8 mouse cellular contexts compared by ENCODE assay signal in the genomic region with DNA sequence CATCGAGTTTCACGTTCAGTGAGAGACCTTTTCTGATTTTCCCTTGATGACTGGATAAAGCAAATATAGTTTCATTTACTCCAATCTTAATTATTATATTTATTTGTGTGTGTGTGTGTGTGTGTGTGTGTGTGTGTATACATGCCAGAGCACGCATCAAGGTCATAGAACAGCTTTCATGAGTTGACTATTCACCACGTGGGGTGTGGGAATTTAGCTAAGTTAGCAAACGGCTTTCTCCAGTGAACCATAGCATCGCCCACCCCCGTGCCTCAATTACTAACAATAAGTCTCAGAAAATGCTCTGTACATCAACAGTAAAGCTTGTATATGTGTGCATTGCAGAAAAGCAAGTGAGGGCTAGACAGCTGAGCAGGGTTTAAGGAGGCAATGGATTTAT. TPM values are rescaled to one million over a fixed set of nuclear protein-coding genes. Genes with fewer than 3 reads are reported as not detected.
DNase-seq lines count a peak whose midpoint lies in the region; ATAC-seq and TF ChIP-seq lines count a peak whose summit lies in the region.

No protein-coding gene starts in this region.

- ATAC-seq in lung, postnatal 0 days: no peak
- ATAC-seq in hindbrain, embryonic 12.5 days (ENCODE audit: low FRiP score): no peak
- no peak for ATAC-seq in liver, embryonic 13.5 days (ENCODE audit: low read depth)
- no peak for ATAC-seq in stomach, embryonic 16.5 days (ENCODE audit: insufficient read depth, low FRiP score)

- no peaks in the 10 kb centered on the region for H3K27me3 ChIP-seq in lung, postnatal 0 days (replicated peaks; ENCODE audit: insufficient read depth, low read length)
- H3K27me3 ChIP-seq in hindbrain, embryonic 12.5 days: 0 out of 2 replicates have a peak, but pooled peaks cover 4% of the 10 kb centered on the region
- H3K27me3 ChIP-seq in liver, embryonic 13.5 days: no peaks in the 10 kb centered on the region
- H3K27me3 ChIP-seq in stomach, embryonic 16.5 days (ENCODE audit: control insufficient read depth, insufficient read depth, low read length): no peaks in the 10 kb centered on the region
- no peaks in the 10 kb centered on the region for H3K27me3 ChIP-seq in thymus, adult 2 months (ENCODE audit: control insufficient read depth, insufficient read depth, low read length)

- no peak for TF ChIP-seq POLR2A in thymus, adult 2 months (IDR thresholded peaks at IDR 0.05; ENCODE audit: control insufficient read depth, extremely low read depth, insufficient read depth, low read length, poor library complexity)

- no peak overlapping the region for H3K4me3 ChIP-seq in lung, postnatal 0 days (ENCODE audit: low read depth, low read length)
- peak overlapping the region; percentile 33; the same call in 1 of the 2 replicates for H3K4me3 ChIP-seq in hindbrain, embryonic 12.5 days
- H3K4me3 ChIP-seq in liver, embryonic 13.5 days (replicated peaks): no peak overlapping the region; the same call in 1 of the 2 replicates
- H3K4me3 ChIP-seq in stomach, embryonic 16.5 days (replicated peaks; ENCODE audit: low read length): no peak overlapping the region
- H3K4me3 ChIP-seq in thymus, adult 2 months (ENCODE audit: control insufficient read depth, insufficient read depth, low read length): no peak overlapping the region

- H3K27ac ChIP-seq in lung, postnatal 0 days (ENCODE audit: low read length): no peak overlapping the region
- H3K27ac ChIP-seq in hindbrain, embryonic 12.5 days: no peak overlapping the region
- H3K27ac ChIP-seq in liver, embryonic 13.5 days: no peak overlapping the region
- peak overlapping the region; percentile 70 for H3K27ac ChIP-seq in stomach, embryonic 16.5 days (ENCODE audit: low read length)
- no peak overlapping the region for H3K27ac ChIP-seq in thymus, adult 2 months (ENCODE audit: control insufficient read depth, insufficient read depth, low read length)

- WGBS in lung, postnatal 0 days: 69% methylated on average over 7 of the region's 7 CpGs
- WGBS in hindbrain, embryonic 12.5 days: 44% methylated on average over 7 of the region's 7 CpGs
- WGBS in liver, embryonic 13.5 days (ENCODE audit: insufficient replicate concordance): 69% methylated on average over 7 of the region's 7 CpGs
- WGBS in stomach, embryonic 16.5 days: 52% methylated on average over 7 of the region's 7 CpGs
- 86% methylated on average over 7 of the region's 7 CpGs for WGBS in thymus, adult 2 months

- H3K4me2 ChIP-seq in lung, postnatal 0 days (replicated peaks; ENCODE audit: low read depth, low read length): peak overlapping the region; percentile 52
- peak overlapping the region; percentile 59 for H3K4me2 ChIP-seq in hindbrain, embryonic 12.5 days (replicated peaks)
- H3K4me2 ChIP-seq in liver, embryonic 13.5 days: peak overlapping the region; percentile 62
- peak overlapping the region; percentile 53 for H3K4me2 ChIP-seq in stomach, embryonic 16.5 days (ENCODE audit: low read depth, low read length)

- no peaks in the 10 kb centered on the region for H3K9me3 ChIP-seq in lung, postnatal 0 days (ENCODE audit: low read length)
- H3K9me3 ChIP-seq in hindbrain, embryonic 12.5 days (replicated peaks): no peaks in the 10 kb centered on the region
- no peaks in the 10 kb centered on the region for H3K9me3 ChIP-seq in liver, embryonic 13.5 days (replicated peaks)
- no peaks in the 10 kb centered on the region for H3K9me3 ChIP-seq in stomach, embryonic 16.5 days (replicated peaks; ENCODE audit: control insufficient read depth, low read length)

- no peak overlapping the region for H3K9ac ChIP-seq in lung, postnatal 0 days (replicated peaks; ENCODE audit: low read depth)
- H3K9ac ChIP-seq in hindbrain, embryonic 12.5 days: no peak overlapping the region
- peak overlapping the region; percentile 29; the same call in 1 of the 2 replicates for H3K9ac ChIP-seq in liver, embryonic 13.5 days
- H3K9ac ChIP-seq in stomach, embryonic 16.5 days (ENCODE audit: low read length): 0 out of 2 replicates have a peak overlapping the region, but pooled peaks have one; percentile 46

- no peaks in the 10 kb centered on the region for H3K36me3 ChIP-seq in lung, postnatal 0 days (ENCODE audit: insufficient read depth, low read length)
- H3K36me3 ChIP-seq in hindbrain, embryonic 12.5 days: no peaks in the 10 kb centered on the region
- H3K36me3 ChIP-seq in liver, embryonic 13.5 days: no peaks in the 10 kb centered on the region
- H3K36me3 ChIP-seq in stomach, embryonic 16.5 days (ENCODE audit: control insufficient read depth, insufficient read depth, low read length): no peaks in the 10 kb centered on the region
- no peaks in the 10 kb centered on the region for H3K36me3 ChIP-seq in thymus, adult 2 months (ENCODE audit: control insufficient read depth, insufficient read depth, low read length)

- no peak for TF ChIP-seq EP300 in lung, postnatal 0 days (IDR thresholded peaks at IDR 0.05)

- no peak for TF ChIP-seq CTCF in lung, postnatal 0 days (IDR thresholded peaks at IDR 0.05)
- TF ChIP-seq CTCF in thymus, adult 2 months (IDR thresholded peaks at IDR 0.05; ENCODE audit: borderline replicate concordance, control insufficient read depth, extremely low read depth, insufficient read depth, low read length, poor library complexity): no peak

- H3K4me1 ChIP-seq in lung, postnatal 0 days (ENCODE audit: insufficient read depth, low read depth, low read length): peaks cover 12% of the 10 kb centered on the region; the same call in 1 of the 2 replicates
- H3K4me1 ChIP-seq in hindbrain, embryonic 12.5 days: peaks cover 5% of the 10 kb centered on the region
- peaks cover 34% of the 10 kb centered on the region for H3K4me1 ChIP-seq in liver, embryonic 13.5 days (replicated peaks)
- peaks cover 14% of the 10 kb centered on the region for H3K4me1 ChIP-seq in stomach, embryonic 16.5 days (ENCODE audit: control insufficient read depth, insufficient read depth, low read length)
- H3K4me1 ChIP-seq in thymus, adult 2 months (replicated peaks; ENCODE audit: control insufficient read depth, insufficient read depth, low read length): peaks cover 17% of the 10 kb centered on the region

- no peak for DNase-seq in lung, postnatal 0 days (ENCODE audit: low spot score)
- DNase-seq in lung, postnatal 10 days: no peak
- no peak for DNase-seq in liver, embryonic 13.5 days
- no peak for DNase-seq in adrenal gland, adult 18-20 months (ENCODE audit: low spot score in 2 of 2)
- no peak for DNase-seq in thymus, adult 2 months
- no peak for DNase-seq in ovary, adult 18-20 months (ENCODE audit: low spot score)

RNA-seq across cellular contexts. Expression of gene Tnfsf10, which starts 33.0 kb away (rescaled TPM):
- polyA plus RNA-seq in lung, postnatal 0 days (2015; fragmentation: Nextera tagmentation; extraction: Ambion mirVana): 8.1 and 10.5 TPM in 2 replicates
- polyA plus RNA-seq in hindbrain, embryonic 12.5 days (2016; fragmentation: Nextera tagmentation; extraction: Ambion mirVana): not detected in 2 replicates
- polyA plus RNA-seq in liver, embryonic 13.5 days (2015; fragmentation: Nextera tagmentation; extraction: Ambion mirVana): 0.05 and 0.14 TPM in 2 replicates
- 0.40 and 0.62 TPM in 2 replicates for polyA plus RNA-seq in stomach, embryonic 16.5 days (2015; fragmentation: Nextera tagmentation; extraction: Ambion mirVana)
- total RNA-seq in adrenal gland, adult 18-20 months (2021): 1 to 10 TPM; 6.1 to 8.6 TPM
- polyA plus RNA-seq in thymus, adult 2 months (2012; rRNA removed): 6.3 and 7.1 TPM in 2 replicates

Comparison
In these comparisons a context has a peak if more than half of its experiments do, and no peak if none do; other contexts are left out.
1. H3K9ac ChIP-seq: peak in liver, embryonic 13.5 days (single experiment) and stomach, embryonic 16.5 days (single experiment); none in lung, postnatal 0 days (single experiment) and hindbrain, embryonic 12.5 days (single experiment).
2. Peak in every context shown above with its lines, with median percentiles within 50 percentile points of each other: H3K4me2 ChIP-seq.